Mouse (Mus musculus) adrenal gland, adult (tissue): ENCODE measurements around the gene Tbcb.
"Not testable (repeated sequence)": the region's sequence is repeated elsewhere in the genome, so short reads cannot be mapped to it uniquely, and the experiment has no call there.

Experiments used
- DNase-seq, 2 experiments: peaks; one replicate each; pipeline ENCODE4 v3.0.0; 2022 to 2023; ENCODE audit warnings: low spot score in 1 of 2; ENCODE audit not compliant: inconsistent age in 2 of 2

The Tbcb gene

GRCm38 (mm10) chr7:30194101-30194831 lies 37.8 kb downstream of the Tbcb start:
- DNase-seq = peak; percentile 56 to 87

- peak; percentile 88 to 94 for DNase-seq
Observed at GRCm38 (mm10) chr7:30193581-30194100, 38.4 kb downstream of the Tbcb start.

- no peak for DNase-seq
Observed at GRCm38 (mm10) chr7:30193013-30193412, 39.1 kb downstream of the Tbcb start.

DNA sequence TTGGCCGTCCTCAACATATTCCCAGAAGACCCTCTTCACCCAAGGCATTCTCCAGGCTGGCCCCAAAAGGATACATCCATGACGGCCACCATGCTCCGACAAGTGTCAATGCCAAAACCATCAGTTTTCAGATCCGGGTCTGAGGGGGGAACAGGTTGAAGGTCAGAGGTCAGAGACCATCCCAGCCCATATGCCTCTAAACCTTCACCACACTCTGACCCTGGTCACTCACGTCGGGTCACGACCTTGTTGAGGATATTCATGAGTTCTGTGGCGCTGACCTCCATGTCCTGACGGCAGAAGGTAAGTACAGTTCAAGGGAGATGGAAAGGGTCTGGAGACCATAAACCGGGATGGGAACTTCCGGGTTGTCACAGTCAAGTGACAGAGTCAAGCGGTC lies 40.0 kb downstream of the Tbcb start:
- DNase-seq = no peak

GRCm38 (mm10) chr7:30189116-30189491 lies 43.0 kb downstream of the Tbcb start:
- no peak for DNase-seq

DNA sequence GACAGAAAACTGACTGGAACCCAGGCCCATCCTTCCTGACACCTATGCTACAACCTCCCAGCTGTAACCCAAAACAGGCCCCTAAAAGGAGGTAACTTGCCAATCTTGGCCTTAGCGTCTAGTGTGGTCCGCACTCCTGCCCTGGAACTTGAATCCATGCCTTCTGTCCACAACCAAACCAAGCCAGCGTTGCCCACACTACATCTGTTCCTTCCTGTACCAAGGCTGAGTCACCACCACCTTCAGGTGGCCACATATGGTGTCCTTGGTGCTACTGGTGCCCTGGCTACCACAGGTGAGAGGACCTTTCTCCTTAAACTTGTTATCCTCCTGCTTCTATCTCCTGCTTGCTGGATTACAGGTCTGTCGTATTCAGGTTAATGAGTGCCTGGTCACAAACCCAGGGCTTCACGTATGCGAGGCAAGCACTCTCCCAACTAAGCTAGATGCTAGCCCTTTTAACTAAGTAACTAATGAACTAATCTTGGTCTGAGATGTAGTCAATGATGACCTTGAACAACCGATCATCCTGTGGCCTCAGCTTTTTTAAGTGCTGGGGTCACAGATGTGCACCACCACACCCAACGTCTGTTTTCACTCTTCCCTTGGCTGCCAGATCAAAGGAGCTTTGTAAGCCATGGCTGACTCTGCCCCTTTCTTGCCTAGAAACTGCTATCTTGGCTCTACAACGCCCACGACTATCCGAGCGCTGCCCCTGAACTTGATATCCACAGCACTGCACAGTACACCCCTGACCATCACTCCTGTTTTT lies 43.5 kb downstream of the Tbcb start:
- no peak for DNase-seq

DNA sequence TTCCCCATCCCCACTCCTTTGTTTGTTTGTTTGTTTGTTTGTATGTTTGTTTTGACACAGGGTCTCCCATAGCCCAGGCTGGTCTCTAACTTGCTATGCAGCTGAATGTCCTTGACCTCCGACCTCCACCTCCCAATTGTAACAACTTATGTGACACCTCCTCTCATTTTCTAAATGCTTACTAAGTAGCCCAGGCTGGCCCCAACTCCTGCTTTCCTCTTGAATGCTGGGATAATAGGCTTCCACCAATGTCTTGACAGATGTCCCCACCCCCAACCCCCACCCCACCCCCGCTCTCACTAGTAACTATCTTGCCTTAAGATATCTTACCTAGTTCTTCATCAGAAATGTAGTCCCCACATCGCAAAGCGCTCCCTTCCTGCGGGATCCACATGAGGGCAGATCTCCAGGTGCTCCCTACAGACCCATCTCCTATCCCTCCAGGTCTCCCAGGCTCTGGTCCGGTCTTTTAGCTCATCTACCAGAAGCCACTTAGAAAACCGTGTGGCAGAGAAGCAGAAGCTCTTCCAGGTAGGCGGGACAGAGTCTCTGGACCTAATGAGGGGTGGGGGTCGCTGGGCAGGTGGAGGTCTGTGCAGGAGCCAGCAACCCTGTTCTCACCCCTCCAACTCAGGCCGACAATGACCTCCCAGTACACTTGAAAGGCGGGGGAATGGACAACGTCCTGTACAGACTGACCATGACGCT lies 47.3 kb downstream of the Tbcb start:
- peak in 1 of 2 experiments; percentile 58 for DNase-seq

DNA sequence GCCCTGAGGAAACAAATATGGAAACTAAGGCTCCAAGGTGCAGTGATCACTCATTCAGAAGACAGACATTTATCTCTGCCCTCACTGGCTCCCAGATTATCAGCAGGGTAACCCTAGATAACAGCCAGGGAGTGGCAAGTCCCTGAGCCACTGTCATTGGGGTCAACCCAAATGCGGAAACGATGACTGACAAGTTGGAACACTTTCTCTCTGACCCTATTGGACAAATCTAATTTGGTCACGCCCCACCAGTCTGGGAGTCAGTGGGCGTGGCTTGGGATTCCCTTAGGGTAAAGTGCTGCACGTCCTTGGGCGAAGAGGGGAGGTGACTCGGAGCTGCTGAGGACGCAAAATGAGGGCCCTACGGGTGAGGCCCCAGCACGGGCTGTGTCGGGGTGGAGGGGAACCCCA lies 48.2 kb downstream of the Tbcb start, which contains the start of gene Cox7a1:
TSS of gene Cox7a1 (plus strand) at position 266 of the 411 bp plus-strand sequence.
- DNase-seq = peak; percentile 93 to 98

DNA sequence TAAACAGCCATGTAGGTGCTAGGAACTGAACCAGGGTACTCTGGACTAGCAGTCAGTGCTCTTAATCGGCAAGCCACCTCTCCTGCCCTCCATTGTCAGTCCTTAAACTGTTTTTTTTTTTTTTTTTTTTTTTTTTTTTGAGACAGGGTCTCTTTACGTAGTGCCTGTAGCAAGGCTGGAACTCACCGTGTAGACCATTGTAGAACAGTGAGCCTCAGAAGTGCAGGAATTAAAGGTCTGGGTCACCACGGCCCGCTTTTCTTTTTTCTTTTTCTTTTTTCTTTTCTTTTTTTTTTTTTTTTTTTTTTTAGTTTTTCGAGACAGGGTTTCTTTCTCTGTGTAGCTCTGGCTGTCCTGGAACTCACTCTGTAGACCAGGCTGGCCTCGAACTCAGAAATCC lies 48.9 kb downstream of the Tbcb start:
- not testable (repeated sequence) for DNase-seq

DNA sequence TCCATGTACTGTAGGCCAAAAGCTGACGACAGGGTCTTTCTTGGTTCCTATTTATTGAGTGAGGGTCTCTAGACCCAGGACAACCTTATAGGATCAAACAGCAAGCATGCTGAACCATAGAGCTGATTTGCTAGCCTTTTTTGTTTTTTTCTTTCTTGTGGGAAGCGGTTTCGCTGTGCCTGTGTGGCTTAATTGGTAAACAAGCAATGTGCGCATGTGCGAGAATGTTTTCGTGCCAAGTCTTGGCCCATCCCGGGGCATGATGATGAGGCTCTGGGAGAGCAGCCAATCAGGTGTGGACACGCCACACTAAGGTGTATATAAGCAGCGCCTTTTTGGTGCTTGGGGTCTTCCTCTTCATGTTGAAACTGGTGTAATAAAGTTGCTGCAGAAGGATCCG lies 50.1 kb downstream of the Tbcb start:
- DNase-seq = not testable (repeated sequence)

- DNase-seq = peak; percentile 73 to 92
Observed at GRCm38 (mm10) chr7:30181308-30181707, 50.8 kb downstream of the Tbcb start.

DNA sequence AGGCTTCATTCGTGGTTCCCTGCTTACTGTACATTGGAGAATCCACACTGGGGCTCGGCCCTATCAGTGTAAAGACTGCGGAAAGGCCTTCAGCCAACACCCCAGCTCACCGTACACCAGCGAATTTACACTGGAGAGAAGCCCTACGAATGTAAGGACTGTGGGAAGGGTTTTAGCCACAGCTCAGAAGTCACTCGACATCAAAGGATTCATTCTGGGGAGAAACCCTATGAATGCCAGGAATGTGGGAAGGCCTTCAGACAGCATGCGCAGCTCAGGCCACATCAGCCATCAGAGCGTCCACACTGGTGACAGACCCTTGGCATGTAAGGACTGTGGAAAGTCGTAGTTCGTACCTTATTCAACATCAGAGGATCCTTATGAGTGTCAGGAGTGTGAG lies 53.8 kb downstream of the Tbcb start:
- no peak for DNase-seq

DNA sequence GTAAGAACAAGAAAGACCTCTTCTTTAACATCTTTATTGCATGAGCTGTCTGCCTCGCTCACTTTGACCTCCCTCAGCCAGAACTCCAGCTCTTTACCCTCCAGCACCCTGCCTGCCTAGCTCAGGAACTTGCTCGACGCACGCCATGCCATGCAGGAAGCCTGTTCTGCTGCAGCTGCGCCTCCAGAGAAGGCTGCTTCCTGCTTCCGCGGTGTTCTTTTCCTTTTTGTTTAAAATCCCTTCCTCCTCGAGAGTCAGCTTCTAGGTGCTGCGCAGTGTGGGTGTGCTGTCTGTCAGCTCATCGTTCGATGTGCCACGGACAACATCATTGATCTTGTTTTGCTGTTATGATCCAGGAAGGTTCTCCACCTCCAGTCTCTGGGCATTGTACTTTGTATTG lies 55.6 kb downstream of the Tbcb start:
- DNase-seq = no peak
